Mouse (Mus musculus): ENCODE data around the gene Oprd1. TPM values are rescaled to one million over a fixed set of nuclear protein-coding genes. Genes with fewer than 3 reads are reported as not detected.

The Oprd1 gene
- 10 to 100 TPM in 1 of 2 experiments, 1 to 10 TPM in 1; 9.2 to 10.4 TPM for total RNA-seq (2021)
- long read RNA-seq, experiment 1, full-length matches to known transcripts = 1 of 1 reads
- long read RNA-seq, experiment 1, partial matches to known transcripts = 0 of 1 reads
- long read RNA-seq, experiment 1, other reads (novel, unspliced or antisense) = 0 of 1 reads
- long read RNA-seq, experiment 2, full-length matches to known transcripts = 3 of 4 reads
- long read RNA-seq, experiment 2, partial matches to known transcripts = 0 of 4 reads
- long read RNA-seq, experiment 2, other reads (novel, unspliced or antisense) = 1 of 4 reads

DNA sequence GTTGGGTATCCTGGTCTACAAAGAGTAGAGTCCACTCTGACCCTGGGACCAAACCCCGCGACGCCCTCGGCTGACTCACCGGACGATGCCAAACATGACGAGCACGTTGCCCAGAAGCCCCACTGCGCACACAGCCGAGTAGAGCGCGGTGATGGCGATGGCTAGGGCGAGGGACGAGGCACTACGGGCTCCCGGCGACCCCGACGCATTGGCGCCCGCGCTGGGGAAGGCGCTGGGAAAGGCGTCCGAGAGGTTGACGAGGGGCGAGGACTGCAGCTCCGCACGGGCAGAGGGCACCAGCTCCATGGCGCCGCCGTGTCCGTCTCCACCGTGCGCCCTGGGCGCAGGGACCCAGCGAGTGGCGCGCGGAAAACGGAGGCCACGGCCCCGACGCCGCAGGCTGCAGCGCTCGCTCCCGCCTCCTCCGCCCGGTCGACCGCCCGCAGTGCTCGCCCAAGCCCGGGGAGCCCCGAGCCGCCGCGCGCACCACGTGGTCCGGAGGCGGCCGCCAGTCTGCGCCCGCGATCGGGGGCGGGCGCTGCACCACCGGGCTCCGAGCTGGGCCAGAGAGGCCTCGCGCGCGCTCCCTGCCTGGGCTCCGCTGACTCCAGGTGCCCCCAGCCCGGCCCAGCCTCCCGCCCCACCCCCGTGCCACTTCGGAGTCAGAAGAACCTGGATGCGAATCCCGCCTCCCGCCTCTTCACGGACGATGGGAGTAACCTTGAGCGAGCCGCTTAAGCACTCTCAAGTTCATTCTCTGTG is at the start of gene Oprd1:
TSS of gene Oprd1 (minus strand) at position 407 of the 762 bp plus-strand sequence.
- Histone ChIP-seq H3K27ac (peak within 1 kb of the TSS; percentile 61; the same call in 1 of the 2 replicates), H3K4me3 (peak within 1 kb of the TSS; percentile 57)
- DNase-seq (ENCODE audit: low spot score in 2 of 2) = no peak
- TF ChIP-seq CTCF (conservative IDR thresholded peaks at IDR 0.05) = no peak

DNA sequence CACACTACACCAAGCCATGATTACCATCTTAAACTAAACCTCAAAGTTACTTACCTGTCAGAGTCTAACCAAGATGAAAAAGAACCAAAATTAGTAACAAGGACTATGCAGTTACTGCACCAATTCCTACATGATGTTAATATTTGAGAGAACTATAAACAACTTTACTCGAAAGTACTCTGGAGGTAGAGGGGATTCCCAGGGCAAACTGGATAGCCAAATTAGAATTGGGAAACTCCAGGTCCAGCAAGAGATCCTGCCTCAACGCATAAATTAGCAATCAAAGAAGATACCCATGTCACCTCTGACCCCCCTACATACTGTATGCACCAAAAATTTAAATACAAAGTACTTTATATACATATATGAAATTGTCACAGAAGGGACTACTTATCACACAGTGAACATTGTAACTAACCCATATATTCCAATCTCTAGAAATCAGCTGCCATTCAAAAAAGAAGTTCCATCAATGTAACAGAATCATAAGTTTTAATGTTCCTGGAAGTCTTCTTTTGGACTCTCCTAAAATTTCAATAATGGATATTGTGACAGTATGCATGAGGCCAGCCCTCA is 43.6 kb upstream of the Oprd1 start:
- Histone ChIP-seq H3K27ac (no peak overlapping the region), H3K4me3 (no peak overlapping the region)
- TF ChIP-seq CTCF (conservative IDR thresholded peaks at IDR 0.05) = no peak
- no peak for DNase-seq (ENCODE audit: low spot score in 2 of 2)

DNA sequence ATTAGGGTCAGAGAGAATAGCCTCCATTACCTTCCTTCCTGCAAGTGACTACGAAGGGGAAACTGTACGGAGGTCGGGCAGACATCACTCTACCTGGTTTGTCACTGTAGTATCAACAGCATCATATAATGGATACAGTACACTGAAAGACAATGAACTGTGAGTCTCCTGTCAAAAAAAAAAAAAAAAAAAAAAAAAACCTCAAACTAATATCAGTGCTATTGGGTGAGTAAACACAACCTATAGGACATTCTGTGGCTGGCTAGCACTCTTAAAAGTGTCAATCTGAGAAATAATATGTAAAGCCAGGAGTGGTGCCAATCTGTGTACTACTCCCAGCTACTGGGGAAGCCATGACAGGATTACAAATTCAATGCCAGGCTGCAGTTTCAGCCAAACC is 38.9 kb upstream of the Oprd1 start:
- no peak for DNase-seq (ENCODE audit: low spot score in 2 of 2)
- Histone ChIP-seq H3K27ac (no peak overlapping the region), H3K4me3 (no peak overlapping the region)
- TF ChIP-seq CTCF (conservative IDR thresholded peaks at IDR 0.05) = no peak

DNA sequence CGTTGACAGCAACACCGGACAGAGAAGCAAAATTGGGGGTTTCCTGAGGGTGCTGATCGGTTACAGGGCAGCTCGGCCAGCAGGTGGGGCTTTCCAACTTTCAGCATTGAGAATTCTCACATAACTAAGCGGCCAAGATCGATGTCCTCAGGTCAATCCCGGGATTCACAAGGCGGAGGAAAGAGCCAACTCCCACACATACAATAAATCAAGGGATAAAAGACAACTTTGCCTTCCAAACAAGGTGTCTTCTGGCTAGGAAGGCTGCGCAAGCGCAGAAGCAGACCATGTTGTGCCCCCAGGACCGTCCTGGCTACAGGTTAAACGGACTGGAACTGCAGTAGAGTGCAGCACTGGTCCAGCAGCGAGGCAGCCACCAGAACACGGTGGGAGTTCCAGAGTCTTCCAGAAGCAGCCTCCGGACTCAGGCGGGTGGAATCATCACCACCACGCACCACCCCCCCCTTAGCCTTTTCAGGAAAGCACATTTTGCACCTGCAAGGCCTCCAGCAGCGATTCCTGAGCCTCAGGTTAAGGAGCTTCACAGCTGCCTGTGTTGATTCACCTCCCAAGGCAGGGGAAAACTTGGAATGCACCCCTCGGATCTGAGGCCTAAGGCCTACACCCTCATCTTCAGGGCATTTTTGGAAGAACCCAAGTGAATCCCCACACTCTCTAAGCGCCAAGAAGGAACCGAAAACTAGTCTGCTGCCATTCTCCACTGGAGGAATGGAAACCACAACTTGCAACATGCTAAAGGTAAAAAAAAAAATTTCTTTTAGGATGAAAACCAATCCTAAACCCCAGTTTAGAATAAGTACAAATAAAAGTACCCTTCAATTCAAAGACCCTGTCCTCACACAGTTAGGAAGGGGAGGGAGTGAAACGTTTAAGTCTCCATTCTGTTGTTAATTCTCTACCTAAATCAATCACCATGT is 37.7 kb upstream of the Oprd1 start:
- peak; percentile 41 for TF ChIP-seq CTCF (conservative IDR thresholded peaks at IDR 0.05)
- no peak overlapping the region for H3K27ac ChIP-seq
- no peak overlapping the region for H3K4me3 ChIP-seq
- DNase-seq (ENCODE audit: low spot score in 2 of 2) = no peak

DNA sequence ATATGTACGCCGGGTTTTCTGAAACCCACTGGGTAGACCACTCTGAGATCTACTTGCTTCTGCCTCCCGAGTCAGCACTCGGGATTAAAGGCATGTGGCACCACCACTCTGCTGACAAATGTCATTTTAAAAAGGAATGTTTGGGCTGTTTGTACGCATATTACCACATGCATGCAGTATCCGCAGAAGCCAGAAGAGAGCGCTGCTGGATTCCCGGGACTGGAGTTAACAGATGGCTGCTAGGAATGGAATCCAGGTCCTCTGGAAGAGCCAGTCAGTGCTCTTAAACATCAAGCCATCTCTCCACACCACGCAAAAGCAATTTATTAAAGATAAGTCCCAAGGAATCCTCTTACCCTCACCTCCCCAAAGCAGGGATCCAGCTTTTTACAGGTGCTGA is 36.4 kb upstream of the Oprd1 start:
- DNase-seq (ENCODE audit: low spot score in 2 of 2) = peak in 1 of 2 experiments; percentile 47

DNA sequence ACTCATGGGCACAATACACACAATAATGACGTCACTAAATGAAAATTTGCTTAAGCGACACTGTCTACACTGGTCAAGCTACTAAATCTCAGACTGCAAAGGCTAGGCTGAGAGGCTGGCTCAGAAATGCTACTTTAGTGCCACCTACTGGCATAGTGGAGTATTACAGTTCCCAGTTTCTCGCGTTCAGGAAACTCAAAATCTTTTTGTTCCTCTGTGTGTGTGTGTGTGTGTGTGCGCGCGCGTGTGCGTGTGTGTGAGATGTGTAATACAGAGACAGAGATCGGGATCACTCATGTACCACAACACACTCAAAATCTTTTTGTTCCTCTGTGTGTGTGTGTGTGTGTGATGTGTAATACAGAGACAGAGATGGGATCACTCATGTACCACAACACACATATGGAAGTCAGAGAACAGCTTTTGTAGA is 34.4 kb upstream of the Oprd1 start:
- peak; percentile 88 for TF ChIP-seq CTCF (conservative IDR thresholded peaks at IDR 0.05)
- peak; percentile 50 to 73 for DNase-seq (ENCODE audit: low spot score in 2 of 2)
- Histone ChIP-seq H3K27ac (no peak overlapping the region), H3K4me3 (no peak overlapping the region)

More for the DNA sequence above, 36.4 kb upstream of the Oprd1 start:
- no peak overlapping the region for H3K27ac ChIP-seq
- peak; percentile 72 for TF ChIP-seq CTCF (conservative IDR thresholded peaks at IDR 0.05)
- no peak overlapping the region for H3K4me3 ChIP-seq

DNA sequence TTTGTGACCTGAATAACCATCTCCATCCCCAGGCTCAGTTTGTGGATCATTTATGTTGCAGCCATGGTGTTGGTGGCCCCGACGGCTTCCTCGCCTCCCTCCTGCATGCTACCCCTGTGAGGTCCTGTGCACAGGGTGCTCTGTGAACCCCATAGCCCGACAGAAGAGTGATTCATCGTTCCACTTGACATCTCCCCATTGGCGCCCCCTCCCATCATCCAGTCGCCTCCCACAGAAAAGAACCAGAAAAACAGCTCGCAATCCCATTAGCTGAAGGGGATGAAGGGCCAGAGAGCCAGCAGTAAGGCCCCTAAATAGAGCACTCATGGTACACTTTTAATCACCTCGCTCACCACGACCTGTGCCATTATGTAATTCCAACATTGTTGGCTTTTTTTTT is 32.2 kb upstream of the Oprd1 start:
- no peak for TF ChIP-seq CTCF (conservative IDR thresholded peaks at IDR 0.05)
- no peak for DNase-seq (ENCODE audit: low spot score in 2 of 2)
- Histone ChIP-seq H3K4me3 (no peak overlapping the region), H3K27ac (no peak overlapping the region)

DNA sequence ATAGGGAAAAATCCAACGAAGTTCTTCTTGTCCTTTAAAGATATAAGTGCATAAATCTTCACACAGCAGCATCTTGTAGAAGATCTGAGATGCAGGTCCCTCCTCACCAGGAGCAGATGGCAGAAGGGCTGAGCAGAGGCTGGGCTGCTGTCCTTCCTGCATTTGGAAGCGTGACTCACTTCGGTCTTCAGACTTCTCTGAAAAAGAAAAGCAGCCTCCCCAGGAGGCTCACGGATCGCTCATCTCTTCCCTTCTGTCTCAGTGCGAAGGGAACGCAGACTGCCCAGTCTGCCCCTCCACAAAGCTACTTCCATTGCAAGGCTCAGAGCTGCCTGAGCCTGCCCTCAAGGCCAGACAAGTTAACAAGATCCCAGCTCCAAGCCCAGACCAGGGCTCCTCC is 26.6 kb upstream of the Oprd1 start:
- DNase-seq (ENCODE audit: low spot score in 2 of 2) = peak; percentile 28 to 75
- H3K27ac ChIP-seq = peak overlapping the region; percentile 28; the same call in 1 of the 2 replicates
- H3K4me3 ChIP-seq = no peak overlapping the region
- TF ChIP-seq CTCF (conservative IDR thresholded peaks at IDR 0.05) = no peak

DNA sequence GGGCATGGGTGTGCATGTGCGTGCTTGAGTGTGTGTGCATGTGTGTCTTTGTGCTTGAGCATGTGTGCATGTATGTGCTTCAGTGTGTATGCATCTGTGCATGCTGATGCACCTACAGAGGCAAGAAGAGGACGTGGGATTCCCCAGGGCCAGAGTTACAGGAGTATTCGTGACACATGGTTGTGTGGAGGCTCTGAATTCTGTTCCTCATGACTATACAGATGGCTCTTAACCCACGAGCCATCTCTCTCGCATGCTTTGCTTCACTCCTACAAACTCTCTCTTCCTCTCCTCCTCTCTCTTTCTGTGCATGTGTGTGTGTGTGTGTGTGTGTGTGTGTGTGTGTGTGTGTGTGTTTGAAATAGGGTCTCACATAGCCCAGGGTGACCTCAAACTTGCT is 25.5 kb upstream of the Oprd1 start:
- no peak for TF ChIP-seq CTCF (conservative IDR thresholded peaks at IDR 0.05)
- no peak overlapping the region for H3K4me3 ChIP-seq
- 0 out of 2 replicates have a peak overlapping the region, but pooled peaks have one; percentile 48 for H3K27ac ChIP-seq
- DNase-seq (ENCODE audit: low spot score in 2 of 2) = peak in 1 of 2 experiments; percentile 32

DNA sequence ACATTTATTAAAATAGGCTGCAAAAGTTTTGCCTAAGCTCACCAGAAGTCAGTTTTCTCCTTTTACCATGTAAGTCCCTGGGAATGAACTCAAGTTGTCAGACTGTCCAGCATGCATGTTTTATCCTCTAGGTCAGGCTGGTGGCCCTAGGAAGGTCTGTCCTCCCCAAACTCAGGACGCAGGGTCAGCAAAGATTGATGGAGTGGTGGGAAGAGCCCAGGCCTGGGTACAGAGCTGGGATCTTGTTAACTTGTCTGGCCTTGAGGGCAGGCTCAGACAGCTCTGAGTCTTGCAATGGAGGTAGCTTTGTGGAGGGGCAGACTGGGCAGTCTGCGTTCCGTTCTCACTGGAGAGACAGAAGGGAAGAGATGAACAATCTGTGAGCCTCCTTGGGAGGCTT is 25.0 kb upstream of the Oprd1 start:
- no peak for TF ChIP-seq CTCF (conservative IDR thresholded peaks at IDR 0.05)
- Histone ChIP-seq H3K4me3 (no peak overlapping the region), H3K27ac (0 out of 2 replicates have a peak overlapping the region, but pooled peaks have one; percentile 48)
- DNase-seq (ENCODE audit: low spot score in 2 of 2) = no peak

DNA sequence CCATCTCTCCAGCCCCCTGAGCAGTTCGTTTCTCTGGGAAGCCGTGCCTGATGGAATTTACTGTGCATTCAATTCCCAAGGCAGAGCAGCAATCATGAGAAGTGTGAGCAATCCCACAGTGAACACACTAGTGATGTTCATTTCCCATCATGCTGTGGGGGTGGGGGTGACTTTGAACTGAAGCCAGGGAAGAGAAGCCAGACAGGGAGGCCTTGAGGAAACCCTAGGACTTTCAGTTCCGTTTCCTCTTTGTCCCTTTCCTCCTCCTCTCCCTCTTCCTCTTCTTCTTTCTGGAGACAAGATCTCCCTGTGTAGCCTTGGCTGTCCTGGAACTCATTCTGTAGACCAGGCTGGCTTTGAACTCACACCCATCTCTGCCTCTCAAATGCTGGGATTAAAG is 23.1 kb upstream of the Oprd1 start:
- no peak overlapping the region for H3K27ac ChIP-seq
- no peak overlapping the region for H3K4me3 ChIP-seq
- TF ChIP-seq CTCF (conservative IDR thresholded peaks at IDR 0.05) = no peak
- no peak for DNase-seq (ENCODE audit: low spot score in 2 of 2)
